Mouse (Mus musculus): Measurements from ENCODE around the gene Dop1a.

- TF ChIP-seq CTCF (IDR thresholded peaks at IDR 0.05) (no peak), EP300 (IDR thresholded peaks at IDR 0.05) (no peak)
Observed at GRCm38 (mm10) chr9:86554641-86555040, 87.7 kb downstream of the Dop1a start.

Measured in lung, postnatal 0 days (tissue).